Mouse (Mus musculus) neural tube, embryonic 12.5 days (tissue): ENCODE results near the gene Sectm1b. TPM values are rescaled to one million over a fixed set of nuclear protein-coding genes. Genes with fewer than 3 reads are reported as not detected.
"Not testable (repeated sequence)": the region's sequence is repeated elsewhere in the genome, so short reads cannot be mapped to it uniquely, and the experiment has no call there.

ENCODE experiments used
- ATAC-seq: fragments of 200-750 bp; cut with Nextera tagmentation; 2 replicates; pipeline ENCODE4 v1.8.0; 2017; ENCODE audit warnings: low read depth, mild to moderate bottlenecking, moderate TSS enrichment, moderate library complexity; ENCODE audit not compliant: low FRiP score
- H3K27ac ChIP-seq: fragments of 300-500 bp; sonication (generic); 2 replicates; pipeline ENCODE4 v1.5.1; 2016
- H3K27me3 ChIP-seq: fragments of 300-500 bp; sonication (generic); replicated peaks from 2 replicates; pipeline ENCODE4 v1.6.1; 2016; ENCODE audit warnings: mild to moderate bottlenecking
- H3K36me3 ChIP-seq: fragments of 300-500 bp; sonication (generic); 2 replicates; pipeline ENCODE4 v1.6.1; 2016; ENCODE audit warnings: mild to moderate bottlenecking
- H3K4me1 ChIP-seq: fragments of 300-500 bp; sonication (generic); 2 replicates; pipeline ENCODE4 v1.6.1; 2016
- H3K4me2 ChIP-seq: fragments of 300-500 bp; sonication (generic); replicated peaks from 2 replicates; pipeline ENCODE4 v1.6.1; 2016; ENCODE audit warnings: mild to moderate bottlenecking
- H3K4me3 ChIP-seq: fragments of 300-500 bp; sonication (generic); 2 replicates; pipeline ENCODE4 v1.5.1; 2016
- H3K9ac ChIP-seq: fragments of 300-500 bp; sonication (generic); 2 replicates; pipeline ENCODE4 v1.6.1; 2016; ENCODE audit warnings: mild to moderate bottlenecking
- H3K9me3 ChIP-seq: fragments of 300-500 bp; sonication (generic); 2 replicates; pipeline ENCODE4 v1.6.1; 2016; ENCODE audit warnings: mild to moderate bottlenecking
- WGBS: fragments of 180-500 bp; shearing (Covaris S2); methylation state at CpG from one replicate; pipeline ENCODE4 v1.1.7; 2016; 5-methylcytosine and 5-hydroxymethylcytosine counted together
- polyA plus RNA-seq: library from polyadenylated mRNA; unstranded; fragments of >200 nt; fragmentation: Nextera tagmentation; extraction: Ambion mirVana; gene quantifications from 2 replicates; pipeline ENCODE4 v1.2.1, GENCODE M21; 2016

The Sectm1b gene
- polyA plus RNA-seq, 1 experiment from 2014 or later = not detected

GRCm38 (mm10) chr11:121043025-121043424 is 20.3 kb downstream of the Sectm1b start:
- not testable (repeated sequence) for H3K36me3 ChIP-seq, H3K4me1 ChIP-seq, H3K9ac ChIP-seq, H3K4me3 ChIP-seq, ATAC-seq, H3K9me3 ChIP-seq, H3K27ac ChIP-seq, H3K27me3 ChIP-seq, H3K4me2 ChIP-seq
- 59% methylated on average over 1 of the region's 1 CpGs for WGBS

GRCm38 (mm10) chr11:121042480-121042879 is 20.9 kb downstream of the Sectm1b start:
- H3K27me3 ChIP-seq = no peaks in the 10 kb centered on the region
- H3K4me1 ChIP-seq = no peaks in the 10 kb centered on the region
- no peaks in the 10 kb centered on the region for H3K9me3 ChIP-seq
- 77% methylated on average over 4 of the region's 4 CpGs for WGBS
- H3K4me2 ChIP-seq = no peak overlapping the region
- no peak overlapping the region for H3K4me3 ChIP-seq
- no peaks in the 10 kb centered on the region for H3K36me3 ChIP-seq
- H3K27ac ChIP-seq = no peak overlapping the region
- H3K9ac ChIP-seq = no peak overlapping the region
- no peak for ATAC-seq

- Histone ChIP-seq H3K4me2 (no peak overlapping the region), H3K36me3 (no peaks in the 10 kb centered on the region), H3K4me3 (no peak overlapping the region), H3K4me1 (no peaks in the 10 kb centered on the region), H3K27ac (no peak overlapping the region), H3K9me3 (no peaks in the 10 kb centered on the region), H3K27me3 (no peaks in the 10 kb centered on the region), H3K9ac (no peak overlapping the region)
- WGBS = 78% methylated on average over 4 of the region's 4 CpGs
- ATAC-seq = no peak
These were observed 21.7 kb downstream of the Sectm1b start for GRCm38 (mm10) chr11:121041636-121042035.

- Histone ChIP-seq H3K27me3 (no peaks in the 10 kb centered on the region), H3K27ac (no peak overlapping the region), H3K9ac (no peak overlapping the region), H3K4me3 (no peak overlapping the region), H3K36me3 (no peaks in the 10 kb centered on the region), H3K9me3 (no peaks in the 10 kb centered on the region), H3K4me2 (no peak overlapping the region), H3K4me1 (no peaks in the 10 kb centered on the region)
- WGBS = 7% methylated on average over 4 of the region's 4 CpGs
- ATAC-seq = no peak
These were observed 22.2 kb downstream of the Sectm1b start for GRCm38 (mm10) chr11:121041212-121041611.

GRCm38 (mm10) chr11:121039302-121039701 is 24.1 kb downstream of the Sectm1b start, which contains the start of gene Cd7:
TSS of gene Cd7 (minus strand) at chr11:121039418.
- H3K36me3 ChIP-seq = no peaks in the 10 kb centered on the region
- no peak within 1 kb of the TSS for H3K27ac ChIP-seq
- no peak within 1 kb of the TSS for H3K4me3 ChIP-seq
- ATAC-seq = no peak
- no peaks in the 10 kb centered on the region for H3K9me3 ChIP-seq
- H3K27me3 ChIP-seq = no peaks in the 10 kb centered on the region
- no peak within 1 kb of the TSS for H3K9ac ChIP-seq
- no peaks in the 10 kb centered on the region for H3K4me1 ChIP-seq
- 72% methylated on average over 5 of the region's 5 CpGs for WGBS
- no peak within 1 kb of the TSS for H3K4me2 ChIP-seq

GRCm38 (mm10) chr11:121038366-121039240 is 24.8 kb downstream of the Sectm1b start:
- 87% methylated on average over 11 of the region's 11 CpGs for WGBS

GRCm38 (mm10) chr11:121033118-121033517 is 30.3 kb downstream of the Sectm1b start:
- 87% methylated on average over 5 of the region's 5 CpGs for WGBS
- no peak overlapping the region for H3K27ac ChIP-seq
- ATAC-seq = no peak

More at GRCm38 (mm10) chr11:121038366-121039240, 24.8 kb downstream of the Sectm1b start:
- Histone ChIP-seq H3K27me3 (no peaks in the 10 kb centered on the region), H3K4me1 (no peaks in the 10 kb centered on the region), H3K4me2 (no peak overlapping the region), H3K9ac (no peak overlapping the region), H3K9me3 (no peaks in the 10 kb centered on the region), H3K27ac (no peak overlapping the region), H3K4me3 (no peak overlapping the region), H3K36me3 (no peaks in the 10 kb centered on the region)
- ATAC-seq = no peak

GRCm38 (mm10) chr11:121027259-121027658 is 36.1 kb downstream of the Sectm1b start:
- Histone ChIP-seq H3K4me2 (no peak overlapping the region), H3K9me3 (no peaks in the 10 kb centered on the region), H3K4me1 (no peaks in the 10 kb centered on the region), H3K36me3 (no peaks in the 10 kb centered on the region), H3K27ac (no peak overlapping the region), H3K4me3 (no peak overlapping the region), H3K9ac (no peak overlapping the region), H3K27me3 (no peaks in the 10 kb centered on the region)
- no peak for ATAC-seq
- WGBS = 89% methylated on average over 7 of the region's 7 CpGs

More at GRCm38 (mm10) chr11:121033118-121033517, 30.3 kb downstream of the Sectm1b start:
- Histone ChIP-seq H3K9me3 (no peaks in the 10 kb centered on the region), H3K36me3 (no peaks in the 10 kb centered on the region), H3K4me2 (no peak overlapping the region), H3K4me1 (no peaks in the 10 kb centered on the region), H3K4me3 (no peak overlapping the region), H3K9ac (no peak overlapping the region), H3K27me3 (no peaks in the 10 kb centered on the region)

GRCm38 (mm10) chr11:121024163-121024562 is 39.2 kb downstream of the Sectm1b start:
- no peak overlapping the region for H3K4me3 ChIP-seq
- WGBS = 79% methylated on average over 6 of the region's 6 CpGs
- H3K27ac ChIP-seq = no peak overlapping the region
- ATAC-seq = no peak
- no peaks in the 10 kb centered on the region for H3K27me3 ChIP-seq
- H3K36me3 ChIP-seq = no peaks in the 10 kb centered on the region
- H3K4me2 ChIP-seq = no peak overlapping the region
- H3K9me3 ChIP-seq = no peaks in the 10 kb centered on the region
- H3K9ac ChIP-seq = no peak overlapping the region
- H3K4me1 ChIP-seq = no peaks in the 10 kb centered on the region

- 86% methylated on average over 5 of the region's 5 CpGs for WGBS
- no peak for ATAC-seq
- H3K4me2 ChIP-seq = no peak overlapping the region
- H3K9ac ChIP-seq = no peak overlapping the region
- H3K27me3 ChIP-seq = no peaks in the 10 kb centered on the region
- H3K27ac ChIP-seq = no peak overlapping the region
- H3K4me3 ChIP-seq = no peak overlapping the region
- H3K9me3 ChIP-seq = no peaks in the 10 kb centered on the region
- no peaks in the 10 kb centered on the region for H3K36me3 ChIP-seq
- H3K4me1 ChIP-seq = no peaks in the 10 kb centered on the region
These were observed 43.9 kb downstream of the Sectm1b start for GRCm38 (mm10) chr11:121019501-121019900.

GRCm38 (mm10) chr11:121017703-121018102 is 45.7 kb downstream of the Sectm1b start:
- Histone ChIP-seq H3K9me3 (no peaks in the 10 kb centered on the region), H3K9ac (no peak overlapping the region), H3K27me3 (no peaks in the 10 kb centered on the region), H3K36me3 (no peaks in the 10 kb centered on the region), H3K27ac (no peak overlapping the region), H3K4me3 (no peak overlapping the region), H3K4me2 (no peak overlapping the region), H3K4me1 (no peaks in the 10 kb centered on the region)
- 0 out of 2 replicates have a peak, but pooled peaks have one; percentile 21 for ATAC-seq
- 48% methylated on average over 3 of the region's 3 CpGs for WGBS

- Histone ChIP-seq H3K9ac (no peak overlapping the region), H3K9me3 (no peaks in the 10 kb centered on the region), H3K4me1 (no peaks in the 10 kb centered on the region), H3K27ac (no peak overlapping the region), H3K4me2 (0 out of 2 replicates have a peak overlapping the region, but pooled peaks have one; percentile 24), H3K36me3 (no peaks in the 10 kb centered on the region), H3K27me3 (no peaks in the 10 kb centered on the region), H3K4me3 (no peak overlapping the region)
- WGBS = 74% methylated on average over 6 of the region's 6 CpGs
- ATAC-seq = no peak
These were observed 47.9 kb downstream of the Sectm1b start for GRCm38 (mm10) chr11:121015472-121015871.
